Mouse (Mus musculus): ENCODE results near the gene Pbx4. TPM values are rescaled to one million over a fixed set of nuclear protein-coding genes. Genes with fewer than 3 reads are reported as not detected.

Pbx4 gene
- polyA plus RNA-seq, 1 experiment from 2014 or later: 2.0 TPM

DNA sequence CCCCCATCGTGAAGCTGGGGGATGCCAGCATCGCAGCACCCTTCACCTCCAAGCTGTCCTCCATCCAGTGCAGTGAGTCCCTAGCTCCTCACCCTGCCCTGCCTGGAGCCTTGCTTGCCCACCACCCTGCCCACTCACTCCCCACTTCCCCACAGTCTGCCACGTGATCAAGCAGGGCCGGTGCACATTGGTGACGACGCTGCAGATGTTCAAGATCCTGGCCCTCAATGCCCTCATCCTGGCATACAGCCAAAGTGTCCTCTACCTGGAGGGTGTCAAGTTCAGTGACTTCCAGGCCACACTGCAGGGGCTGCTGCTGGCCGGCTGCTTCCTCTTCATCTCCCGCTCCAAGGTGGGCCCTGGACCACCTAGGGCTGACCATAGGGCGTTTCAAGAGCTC lies 26.8 kb upstream of the Pbx4 start:
- H3K36me3 ChIP-seq (ENCODE audit: control insufficient read depth, insufficient read depth): peaks cover 62% of the 10 kb centered on the region
- H3K9me3 ChIP-seq (replicated peaks; ENCODE audit: control insufficient read depth, low read length): no peaks in the 10 kb centered on the region
- peaks cover 9% of the 10 kb centered on the region for H3K4me1 ChIP-seq (ENCODE audit: control insufficient read depth, low read depth, low read length)
- H3K9ac ChIP-seq (ENCODE audit: low read depth, low read length): no peak overlapping the region
- no peaks in the 10 kb centered on the region for H3K27me3 ChIP-seq (ENCODE audit: control insufficient read depth, insufficient read depth, low read depth, low read length)
- no peak for ATAC-seq (ENCODE audit: low read depth)
- no peak overlapping the region for H3K4me3 ChIP-seq (ENCODE audit: low read depth, low read length)
- no peak overlapping the region for H3K27ac ChIP-seq (ENCODE audit: low read length)
- 88% methylated on average over 9 of the region's 9 CpGs for WGBS (ENCODE audit: insufficient replicate concordance)
- H3K4me2 ChIP-seq (ENCODE audit: low read depth, low read length): no peak overlapping the region

- H3K4me3 ChIP-seq (ENCODE audit: low read depth, low read length): no peak overlapping the region
- WGBS (ENCODE audit: insufficient replicate concordance): 80% methylated on average over 5 of the region's 5 CpGs
- no peak for ATAC-seq (ENCODE audit: low read depth)
- H3K27ac ChIP-seq (ENCODE audit: low read length): no peak overlapping the region
- H3K36me3 ChIP-seq (ENCODE audit: control insufficient read depth, insufficient read depth): peaks cover 49% of the 10 kb centered on the region
- H3K4me1 ChIP-seq (ENCODE audit: control insufficient read depth, low read depth, low read length): peaks cover 9% of the 10 kb centered on the region
- no peaks in the 10 kb centered on the region for H3K27me3 ChIP-seq (ENCODE audit: control insufficient read depth, insufficient read depth, low read depth, low read length)
- H3K9me3 ChIP-seq (replicated peaks; ENCODE audit: control insufficient read depth, low read length): no peaks in the 10 kb centered on the region
- H3K9ac ChIP-seq (ENCODE audit: low read depth, low read length): no peak overlapping the region
- no peak overlapping the region for H3K4me2 ChIP-seq (ENCODE audit: low read depth, low read length)
These were observed 25.1 kb upstream of the Pbx4 start for GRCm38 (mm10) chr8:69807236-69807635.

DNA sequence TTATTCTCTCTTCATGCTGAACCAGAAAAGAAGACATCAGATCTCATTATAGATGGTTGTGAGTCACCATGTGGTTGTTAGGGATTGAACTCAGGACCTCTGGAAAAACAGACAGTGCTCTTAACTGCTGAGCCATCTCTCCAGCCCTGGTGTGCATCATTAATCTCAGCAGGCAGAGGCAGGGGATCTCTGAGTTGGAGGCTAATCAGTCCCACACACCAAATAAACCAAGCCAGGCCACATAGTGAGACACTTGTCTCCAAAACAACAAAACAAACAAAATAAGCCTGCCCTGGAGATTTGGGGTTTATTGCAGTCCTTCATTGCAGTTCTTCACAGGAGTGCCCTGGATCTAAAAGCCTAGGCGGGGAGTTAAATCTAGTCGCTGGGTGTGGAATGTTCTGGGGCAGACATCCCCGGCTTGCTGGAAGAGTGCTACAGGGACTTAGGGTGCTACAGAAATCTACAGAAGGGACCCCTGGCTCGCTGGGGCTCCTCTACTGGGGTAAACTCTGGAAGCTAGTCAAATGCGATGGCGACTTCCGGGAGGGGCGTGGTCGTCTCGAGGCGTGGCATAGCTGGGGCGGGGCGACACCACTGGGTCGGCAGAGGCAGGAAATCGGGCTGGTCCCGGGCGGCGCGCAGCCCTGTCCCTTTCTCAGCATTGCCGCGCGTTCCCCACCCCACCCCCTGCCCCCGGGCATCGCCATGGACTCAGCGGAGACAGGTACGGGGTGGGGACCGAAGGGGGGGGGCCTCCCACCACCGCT lies 24.0 kb upstream of the Pbx4 start, which contains the start of gene Gmip:
TSS of gene Gmip (plus strand) at position 586 of the 770 bp plus-strand sequence.
- WGBS (ENCODE audit: insufficient replicate concordance): 5% methylated on average over 27 of the region's 28 CpGs
- H3K27ac ChIP-seq (ENCODE audit: low read length): 0 out of 2 replicates have a peak within 1 kb of the TSS, but pooled peaks have one; percentile 19
- H3K36me3 ChIP-seq (ENCODE audit: control insufficient read depth, insufficient read depth): peaks cover 39% of the 10 kb centered on the region
- H3K4me3 ChIP-seq (ENCODE audit: low read depth, low read length): peak within 1 kb of the TSS; percentile 62
- H3K4me2 ChIP-seq (ENCODE audit: low read depth, low read length): peak within 1 kb of the TSS; percentile 83
- no peaks in the 10 kb centered on the region for H3K27me3 ChIP-seq (ENCODE audit: control insufficient read depth, insufficient read depth, low read depth, low read length)
- ATAC-seq (ENCODE audit: low read depth): peak; percentile 77
- H3K9ac ChIP-seq (ENCODE audit: low read depth, low read length): peak within 1 kb of the TSS; percentile 65
- peaks cover 9% of the 10 kb centered on the region for H3K4me1 ChIP-seq (ENCODE audit: control insufficient read depth, low read depth, low read length)
- no peaks in the 10 kb centered on the region for H3K9me3 ChIP-seq (replicated peaks; ENCODE audit: control insufficient read depth, low read length)

DNA sequence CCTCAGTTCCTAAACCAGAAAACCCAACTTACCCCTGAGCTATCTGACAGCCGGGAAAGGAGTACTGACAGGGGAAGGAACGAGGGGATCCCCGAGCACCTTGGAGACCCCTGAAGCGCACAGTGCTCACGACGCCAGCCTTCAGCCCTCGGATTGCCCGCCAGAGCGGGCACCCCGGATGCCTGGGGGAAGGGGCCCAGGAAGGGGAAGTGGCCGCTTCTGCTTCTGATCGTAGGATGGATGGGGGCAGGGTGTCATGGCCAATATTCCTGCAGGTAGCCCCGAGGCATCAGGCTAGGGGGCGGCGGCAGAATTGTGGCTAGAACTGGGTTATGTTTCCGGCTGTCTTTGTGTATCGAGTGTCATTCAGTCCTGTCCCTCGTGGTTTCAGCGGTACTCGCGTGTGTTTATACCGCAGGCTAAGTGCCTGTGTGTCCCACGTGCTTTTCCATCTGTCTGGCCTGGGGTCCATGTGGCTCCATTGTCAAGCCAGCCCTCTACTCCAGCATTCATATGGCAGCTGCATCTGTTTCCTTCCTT lies 23.4 kb upstream of the Pbx4 start:
- Histone ChIP-seq H3K9ac (ENCODE audit: low read depth, low read length) (peak overlapping the region; percentile 65), H3K27me3 (ENCODE audit: control insufficient read depth, insufficient read depth, low read depth, low read length) (no peaks in the 10 kb centered on the region), H3K4me1 (ENCODE audit: control insufficient read depth, low read depth, low read length) (peaks cover 9% of the 10 kb centered on the region), H3K4me3 (ENCODE audit: low read depth, low read length) (peak overlapping the region; percentile 62), H3K9me3 (replicated peaks; ENCODE audit: control insufficient read depth, low read length) (no peaks in the 10 kb centered on the region), H3K27ac (ENCODE audit: low read length) (0 out of 2 replicates have a peak overlapping the region, but pooled peaks have one; percentile 19), H3K36me3 (ENCODE audit: control insufficient read depth, insufficient read depth) (peaks cover 36% of the 10 kb centered on the region), H3K4me2 (ENCODE audit: low read depth, low read length) (peak overlapping the region; percentile 83)
- ATAC-seq (ENCODE audit: low read depth): 0 out of 2 replicates have a peak, but pooled peaks have one; percentile 20
- under 1% methylated on average over 23 of the region's 23 CpGs for WGBS (ENCODE audit: insufficient replicate concordance)

DNA sequence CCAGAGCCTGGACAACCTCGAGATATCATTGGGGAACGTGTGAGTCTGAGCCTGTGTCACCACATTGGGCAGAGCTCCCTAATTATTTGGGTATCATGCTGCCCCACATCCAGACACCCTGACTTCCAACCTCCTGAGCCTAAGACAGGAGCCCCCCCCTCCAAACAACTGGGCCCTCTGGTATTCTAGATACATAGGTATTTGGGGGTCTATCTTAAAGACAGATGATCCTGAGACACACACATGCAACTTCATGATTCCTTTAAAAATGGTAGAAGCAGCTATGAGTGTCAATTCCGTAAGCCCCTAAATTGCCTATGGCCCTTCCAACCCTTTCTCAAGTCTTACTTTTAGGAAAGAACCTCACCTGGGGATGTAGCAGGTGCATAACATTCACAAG lies 22.5 kb upstream of the Pbx4 start:
- Histone ChIP-seq H3K4me1 (ENCODE audit: control insufficient read depth, low read depth, low read length) (peaks cover 9% of the 10 kb centered on the region), H3K4me2 (ENCODE audit: low read depth, low read length) (no peak overlapping the region), H3K36me3 (ENCODE audit: control insufficient read depth, insufficient read depth) (peaks cover 37% of the 10 kb centered on the region), H3K4me3 (ENCODE audit: low read depth, low read length) (no peak overlapping the region; the same call in 1 of the 2 replicates), H3K9ac (ENCODE audit: low read depth, low read length) (no peak overlapping the region), H3K9me3 (replicated peaks; ENCODE audit: control insufficient read depth, low read length) (no peaks in the 10 kb centered on the region), H3K27ac (ENCODE audit: low read length) (no peak overlapping the region), H3K27me3 (ENCODE audit: control insufficient read depth, insufficient read depth, low read depth, low read length) (no peaks in the 10 kb centered on the region)
- no peak for ATAC-seq (ENCODE audit: low read depth)
- 41% methylated on average over 3 of the region's 3 CpGs for WGBS (ENCODE audit: insufficient replicate concordance)

DNA sequence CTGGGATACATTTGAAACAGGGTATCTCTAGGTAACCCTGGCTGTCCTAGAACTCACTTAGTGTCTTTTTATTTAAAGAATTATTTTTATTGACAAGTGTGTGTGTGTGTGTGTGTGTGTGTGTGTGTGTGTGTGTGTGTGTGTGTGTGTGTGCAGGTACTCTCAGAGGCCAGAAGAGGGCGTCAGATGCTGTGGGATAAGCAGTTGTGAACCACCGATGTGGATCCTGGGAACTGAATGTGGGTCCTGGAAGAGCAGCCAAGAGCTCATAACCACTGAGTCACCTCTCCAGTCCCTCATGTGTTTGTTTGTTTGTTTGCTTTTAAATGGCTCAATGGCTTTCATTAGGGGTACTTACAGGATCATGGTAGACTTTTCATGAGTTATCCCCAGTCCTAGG lies 17.4 kb upstream of the Pbx4 start:
- H3K9me3 ChIP-seq (replicated peaks; ENCODE audit: control insufficient read depth, low read length): no peaks in the 10 kb centered on the region
- no peak for ATAC-seq (ENCODE audit: low read depth)
- no peak overlapping the region for H3K4me3 ChIP-seq (ENCODE audit: low read depth, low read length)
- no peaks in the 10 kb centered on the region for H3K27me3 ChIP-seq (ENCODE audit: control insufficient read depth, insufficient read depth, low read depth, low read length)
- no peaks in the 10 kb centered on the region for H3K4me1 ChIP-seq (ENCODE audit: control insufficient read depth, low read depth, low read length)
- H3K27ac ChIP-seq (ENCODE audit: low read length): no peak overlapping the region
- H3K9ac ChIP-seq (ENCODE audit: low read depth, low read length): no peak overlapping the region
- H3K4me2 ChIP-seq (ENCODE audit: low read depth, low read length): no peak overlapping the region
- H3K36me3 ChIP-seq (ENCODE audit: control insufficient read depth, insufficient read depth): peaks cover 14% of the 10 kb centered on the region; the same call in 1 of the 2 replicates
- 71% methylated on average over 2 of the region's 2 CpGs for WGBS (ENCODE audit: insufficient replicate concordance)

DNA sequence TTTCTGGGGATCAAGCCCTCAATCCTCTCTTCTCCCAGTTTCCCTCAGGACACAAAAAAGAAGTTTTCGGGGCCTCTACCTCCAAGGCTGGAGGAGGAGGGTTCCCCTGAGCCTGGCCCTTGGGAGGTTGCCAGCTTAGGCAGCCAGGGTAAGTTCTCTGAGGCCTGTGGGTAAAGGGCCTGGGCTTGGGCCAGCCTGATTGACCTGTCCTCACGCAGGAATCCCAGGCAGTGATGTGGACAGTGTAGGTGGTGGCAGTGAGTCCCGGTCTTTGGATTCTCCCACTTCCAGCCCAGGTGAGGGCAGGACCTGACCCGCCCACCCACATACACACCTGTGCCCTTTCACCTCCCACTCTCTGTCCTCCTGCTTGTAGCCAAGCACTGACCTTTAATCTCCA lies 16.9 kb upstream of the Pbx4 start:
- H3K27ac ChIP-seq (ENCODE audit: low read length): no peak overlapping the region
- no peaks in the 10 kb centered on the region for H3K27me3 ChIP-seq (ENCODE audit: control insufficient read depth, insufficient read depth, low read depth, low read length)
- H3K4me2 ChIP-seq (ENCODE audit: low read depth, low read length): no peak overlapping the region
- H3K4me1 ChIP-seq (ENCODE audit: control insufficient read depth, low read depth, low read length): no peaks in the 10 kb centered on the region
- ATAC-seq (ENCODE audit: low read depth): no peak
- H3K9me3 ChIP-seq (replicated peaks; ENCODE audit: control insufficient read depth, low read length): no peaks in the 10 kb centered on the region
- peaks cover 14% of the 10 kb centered on the region; the same call in 1 of the 2 replicates for H3K36me3 ChIP-seq (ENCODE audit: control insufficient read depth, insufficient read depth)
- no peak overlapping the region for H3K9ac ChIP-seq (ENCODE audit: low read depth, low read length)
- WGBS (ENCODE audit: insufficient replicate concordance): 70% methylated on average over 4 of the region's 4 CpGs
- no peak overlapping the region for H3K4me3 ChIP-seq (ENCODE audit: low read depth, low read length)

DNA sequence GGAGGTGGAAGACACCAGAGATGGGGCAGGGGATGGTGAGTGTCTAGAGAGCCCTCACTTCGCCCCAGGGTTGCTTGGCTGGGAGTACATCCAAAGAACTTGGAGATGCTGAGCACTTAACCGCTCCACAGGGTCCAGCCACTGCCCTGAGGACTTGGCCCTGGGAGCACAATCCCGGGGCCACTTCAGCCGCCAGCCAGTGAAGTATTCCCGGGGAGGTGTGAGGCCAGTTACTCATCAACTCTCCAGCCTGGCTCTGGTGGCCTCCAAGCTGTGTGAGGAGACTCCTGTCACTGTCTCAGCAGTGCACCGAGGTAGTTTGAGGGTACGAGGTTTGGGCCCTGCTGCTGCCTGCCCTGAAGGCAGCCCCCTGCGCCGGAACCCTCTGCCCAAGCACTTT lies 11.8 kb upstream of the Pbx4 start:
- Histone ChIP-seq H3K4me1 (ENCODE audit: control insufficient read depth, low read depth, low read length) (peaks cover 6% of the 10 kb centered on the region), H3K27me3 (ENCODE audit: control insufficient read depth, insufficient read depth, low read depth, low read length) (no peaks in the 10 kb centered on the region), H3K4me2 (ENCODE audit: low read depth, low read length) (no peak overlapping the region), H3K9ac (ENCODE audit: low read depth, low read length) (no peak overlapping the region), H3K27ac (ENCODE audit: low read length) (no peak overlapping the region), H3K9me3 (replicated peaks; ENCODE audit: control insufficient read depth, low read length) (no peaks in the 10 kb centered on the region), H3K4me3 (ENCODE audit: low read depth, low read length) (no peak overlapping the region), H3K36me3 (ENCODE audit: control insufficient read depth, insufficient read depth) (no peaks in the 10 kb centered on the region)
- ATAC-seq (ENCODE audit: low read depth): no peak
- 76% methylated on average over 9 of the region's 9 CpGs for WGBS (ENCODE audit: insufficient replicate concordance)

DNA sequence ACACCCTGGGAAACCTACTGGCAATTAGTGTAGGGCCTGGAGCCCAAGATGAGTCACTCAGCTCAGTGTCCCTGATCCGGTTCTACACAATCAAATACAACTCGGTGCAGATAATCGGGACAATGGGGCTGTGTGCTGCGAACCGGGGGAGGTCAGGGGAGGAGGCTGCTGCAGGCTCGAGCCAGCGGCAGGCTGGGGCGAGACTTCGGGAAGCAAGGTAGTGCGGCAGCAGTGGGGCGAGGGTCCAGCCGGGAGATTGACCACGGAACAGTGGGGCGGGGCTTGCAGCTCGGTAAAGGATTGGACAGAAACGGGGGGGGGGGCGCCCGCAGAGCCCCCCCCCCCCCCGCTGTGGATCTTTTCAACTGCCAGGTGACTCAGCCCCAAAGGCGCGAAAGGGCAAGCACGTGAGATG lies 10.3 kb upstream of the Pbx4 start:
- H3K36me3 ChIP-seq (ENCODE audit: control insufficient read depth, insufficient read depth): no peaks in the 10 kb centered on the region
- H3K4me1 ChIP-seq (ENCODE audit: control insufficient read depth, low read depth, low read length): peaks cover 6% of the 10 kb centered on the region
- WGBS (ENCODE audit: insufficient replicate concordance): 3% methylated on average over 14 of the region's 22 CpGs
- no peak overlapping the region for H3K9ac ChIP-seq (ENCODE audit: low read depth, low read length)
- H3K9me3 ChIP-seq (replicated peaks; ENCODE audit: control insufficient read depth, low read length): no peaks in the 10 kb centered on the region
- H3K4me2 ChIP-seq (ENCODE audit: low read depth, low read length): peak overlapping the region; percentile 76
- ATAC-seq (ENCODE audit: low read depth): 0 out of 2 replicates have a peak, but pooled peaks have one; percentile 22
- H3K4me3 ChIP-seq (ENCODE audit: low read depth, low read length): peak overlapping the region; percentile 59
- no peaks in the 10 kb centered on the region for H3K27me3 ChIP-seq (ENCODE audit: control insufficient read depth, insufficient read depth, low read depth, low read length)
- H3K27ac ChIP-seq (ENCODE audit: low read length): no peak overlapping the region
